Mouse (Mus musculus): ENCODE data around the gene Cactin. TPM values are rescaled to one million over a fixed set of nuclear protein-coding genes. Genes with fewer than 3 reads are reported as not detected.

Gene Cactin
- polyA plus RNA-seq, 1 experiment from 2014 or later = 61.8 TPM

DNA sequence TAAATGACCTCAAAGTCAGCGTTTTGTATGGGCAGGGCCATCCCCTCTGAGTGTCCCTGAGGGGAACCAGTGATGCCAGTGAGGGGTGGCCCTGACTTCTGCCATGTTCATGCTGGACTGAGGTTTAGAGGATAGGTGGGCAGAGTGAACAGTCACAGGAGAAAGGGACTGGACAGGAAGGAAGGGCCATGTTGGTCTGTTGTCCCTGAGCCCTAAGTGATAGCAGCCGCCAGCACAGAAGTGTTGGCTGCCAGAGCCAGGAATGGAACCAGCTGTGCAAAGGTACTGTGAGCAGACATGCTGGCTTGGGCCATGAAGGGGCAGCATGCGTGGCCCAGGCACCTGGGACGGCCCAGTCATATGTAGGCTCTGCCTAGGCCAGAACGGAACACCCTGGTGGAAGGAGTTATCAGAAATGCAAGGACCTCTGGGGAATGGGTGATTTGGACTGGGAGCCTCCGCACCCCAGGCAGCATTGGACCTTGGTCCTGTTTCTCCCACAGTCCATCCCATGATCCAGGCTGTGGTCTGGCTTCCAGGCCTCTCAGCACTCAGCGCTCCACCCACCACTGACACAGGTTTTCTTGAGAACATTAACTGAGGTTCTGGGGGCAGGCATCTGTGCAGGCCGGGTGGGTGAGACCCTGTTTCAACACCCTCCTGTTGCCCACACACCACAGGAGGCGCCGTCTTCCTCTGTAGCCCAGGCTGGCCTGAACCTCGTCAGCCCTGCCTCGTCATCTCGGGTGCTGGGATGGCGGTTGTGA, 21.1 kb upstream of the Cactin start:
- H3K4me3 ChIP-seq (replicated peaks) = no peak overlapping the region
- H3K9ac ChIP-seq = peak overlapping the region; percentile 7; the same call in 1 of the 2 replicates
- peaks cover 43% of the 10 kb centered on the region for H3K4me1 ChIP-seq
- no peaks in the 10 kb centered on the region for H3K27me3 ChIP-seq
- no peak overlapping the region for H3K27ac ChIP-seq
- WGBS = 88% methylated on average over 14 of the region's 14 CpGs
- H3K36me3 ChIP-seq (replicated peaks) = peaks cover 12% of the 10 kb centered on the region; the same call in 1 of the 2 replicates
- no peak for ATAC-seq (ENCODE audit: low FRiP score)
- H3K4me2 ChIP-seq = no peak overlapping the region
- no peaks in the 10 kb centered on the region for H3K9me3 ChIP-seq

DNA sequence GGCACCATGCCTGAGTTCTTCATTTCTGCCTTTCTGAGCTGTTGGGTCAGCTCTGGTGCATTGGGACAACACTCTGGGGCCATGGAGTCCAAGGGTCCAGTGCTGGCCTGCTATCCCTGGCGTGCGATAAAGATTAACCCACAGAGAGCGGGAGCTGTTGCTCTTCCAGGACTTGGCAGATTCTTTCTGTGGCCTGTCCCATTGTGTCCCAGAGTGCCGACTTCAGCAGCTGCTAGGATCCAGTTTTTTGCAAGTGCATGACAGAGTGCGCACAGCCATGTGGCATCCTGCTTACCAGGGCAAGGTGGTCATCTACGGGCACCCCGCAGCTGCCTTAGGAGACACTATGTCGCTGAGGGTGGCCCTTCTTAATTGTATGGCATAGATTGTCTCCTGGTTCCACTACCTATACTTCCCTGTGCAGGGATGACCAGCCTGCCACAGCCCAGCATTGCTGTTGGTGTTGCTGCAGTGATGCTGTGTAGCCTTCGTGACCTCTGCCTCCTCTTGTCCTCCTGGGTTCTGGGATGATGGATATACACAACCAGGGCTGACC, 20.5 kb upstream of the Cactin start:
- 85% methylated on average over 9 of the region's 9 CpGs for WGBS
- H3K9ac ChIP-seq = no peak overlapping the region

DNA sequence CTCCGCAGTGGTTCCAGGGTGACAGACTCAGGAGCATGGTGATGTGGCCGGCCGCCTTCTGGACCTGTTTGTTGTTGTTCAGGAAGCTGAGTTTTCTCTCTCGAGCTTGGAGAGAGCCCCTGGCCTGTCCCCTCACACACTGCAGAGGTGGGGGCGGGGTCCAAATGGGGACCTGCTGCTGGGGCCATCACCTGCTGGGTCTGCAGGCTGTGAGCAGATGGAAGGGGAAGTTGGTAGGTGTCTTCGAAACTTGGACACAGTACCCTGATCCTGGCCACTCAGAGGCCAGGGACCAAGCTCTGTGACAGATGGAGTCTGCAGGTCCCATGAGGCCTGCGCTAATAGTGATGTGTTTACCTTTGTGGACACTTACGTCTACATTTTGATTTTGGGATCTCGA, 19.6 kb upstream of the Cactin start:
- Histone ChIP-seq H3K4me2 (no peak overlapping the region), H3K9me3 (no peaks in the 10 kb centered on the region), H3K36me3 (replicated peaks) (peaks cover 14% of the 10 kb centered on the region), H3K4me1 (peaks cover 33% of the 10 kb centered on the region), H3K27me3 (no peaks in the 10 kb centered on the region), H3K4me3 (replicated peaks) (no peak overlapping the region), H3K9ac (no peak overlapping the region), H3K27ac (no peak overlapping the region)
- 86% methylated on average over 9 of the region's 9 CpGs for WGBS
- no peak for ATAC-seq (ENCODE audit: low FRiP score)

More for the DNA sequence above, 20.5 kb upstream of the Cactin start:
- Histone ChIP-seq H3K9me3 (no peaks in the 10 kb centered on the region), H3K27me3 (no peaks in the 10 kb centered on the region), H3K27ac (no peak overlapping the region), H3K4me3 (replicated peaks) (no peak overlapping the region), H3K4me1 (peaks cover 37% of the 10 kb centered on the region), H3K36me3 (replicated peaks) (peaks cover 11% of the 10 kb centered on the region; the same call in 1 of the 2 replicates), H3K4me2 (no peak overlapping the region)
- ATAC-seq (ENCODE audit: low FRiP score) = no peak

DNA sequence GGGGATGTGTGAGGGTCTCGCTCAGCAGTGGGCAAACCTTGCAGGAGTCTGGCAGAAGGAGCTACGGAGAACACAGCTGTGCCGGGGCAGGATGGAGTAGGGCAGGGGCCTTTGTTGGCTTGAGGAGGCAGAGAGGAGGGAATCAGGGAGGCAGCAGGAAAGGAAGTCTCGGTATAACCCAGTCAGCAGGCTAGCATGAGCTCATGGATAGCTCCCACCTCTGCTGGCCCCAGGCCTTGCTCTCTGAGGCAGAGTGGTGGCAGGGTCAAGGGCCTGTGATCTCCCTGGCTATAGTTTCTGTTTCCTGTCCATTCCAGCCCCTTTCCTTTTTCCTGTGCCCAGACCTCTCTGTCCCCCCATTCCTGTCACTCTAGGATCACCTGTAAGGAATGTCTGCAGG, 18.6 kb upstream of the Cactin start:
- ATAC-seq (ENCODE audit: low FRiP score) = no peak
- H3K9me3 ChIP-seq = no peaks in the 10 kb centered on the region
- peaks cover 33% of the 10 kb centered on the region for H3K4me1 ChIP-seq
- no peaks in the 10 kb centered on the region for H3K27me3 ChIP-seq
- peak overlapping the region; percentile 32; the same call in 1 of the 2 replicates for H3K27ac ChIP-seq
- no peak overlapping the region for H3K4me3 ChIP-seq (replicated peaks)
- WGBS = 73% methylated on average over 4 of the region's 4 CpGs
- no peak overlapping the region for H3K4me2 ChIP-seq
- H3K36me3 ChIP-seq (replicated peaks) = peaks cover 21% of the 10 kb centered on the region
- no peak overlapping the region for H3K9ac ChIP-seq

DNA sequence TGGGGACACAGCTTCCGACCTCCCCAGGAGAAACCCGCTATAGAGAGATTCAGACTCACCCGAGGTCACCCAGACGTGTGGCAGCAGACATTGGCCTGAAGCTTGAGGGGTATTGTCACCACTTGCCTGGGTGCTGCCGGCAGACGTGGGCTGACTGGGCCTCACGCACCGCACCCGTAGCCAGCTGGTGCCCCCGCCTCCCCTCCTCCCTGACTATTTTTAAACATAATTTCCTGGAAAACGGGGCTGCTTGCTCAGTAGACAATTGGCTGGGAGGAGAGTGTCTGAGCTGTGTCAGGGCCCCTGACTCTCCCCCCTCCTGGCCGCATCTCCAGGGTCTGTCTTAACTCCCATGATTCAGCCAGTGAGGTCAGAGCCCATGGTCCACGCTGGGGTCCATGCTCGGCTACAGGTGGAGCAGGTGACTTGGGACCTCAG, 18.1 kb upstream of the Cactin start:
- no peak overlapping the region for H3K4me3 ChIP-seq (replicated peaks)
- WGBS = 73% methylated on average over 14 of the region's 14 CpGs
- H3K36me3 ChIP-seq (replicated peaks) = peaks cover 26% of the 10 kb centered on the region
- no peak overlapping the region for H3K27ac ChIP-seq
- H3K9ac ChIP-seq = 0 out of 2 replicates have a peak overlapping the region, but pooled peaks have one; percentile 5
- no peaks in the 10 kb centered on the region for H3K27me3 ChIP-seq
- H3K4me2 ChIP-seq = peak overlapping the region; percentile 9; the same call in 1 of the 2 replicates
- ATAC-seq (ENCODE audit: low FRiP score) = no peak
- no peaks in the 10 kb centered on the region for H3K9me3 ChIP-seq
- peaks cover 33% of the 10 kb centered on the region for H3K4me1 ChIP-seq

DNA sequence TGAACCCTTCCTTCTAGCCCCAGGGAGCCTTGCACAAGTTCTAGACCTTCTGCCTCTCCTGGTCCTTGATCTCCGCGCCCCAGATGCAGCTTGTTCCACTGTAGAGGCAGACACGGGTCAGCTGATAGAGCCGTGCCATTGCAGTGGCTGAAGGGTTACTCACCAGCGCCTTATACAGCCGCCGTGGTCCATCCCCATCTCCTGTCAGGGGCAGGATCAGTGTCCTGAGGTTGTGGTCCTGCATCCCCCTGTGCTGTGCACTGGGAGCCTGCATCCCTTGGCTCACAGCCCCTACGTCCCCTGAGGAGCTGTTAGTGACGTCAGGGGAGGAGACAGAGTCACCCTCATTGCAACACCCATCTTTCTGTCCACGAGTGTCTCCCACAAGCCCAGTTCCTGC, 17.6 kb upstream of the Cactin start:
- Histone ChIP-seq H3K9ac (no peak overlapping the region), H3K9me3 (no peaks in the 10 kb centered on the region), H3K4me2 (peak overlapping the region; percentile 9; the same call in 1 of the 2 replicates), H3K27me3 (no peaks in the 10 kb centered on the region), H3K36me3 (replicated peaks) (peaks cover 30% of the 10 kb centered on the region), H3K4me1 (peaks cover 33% of the 10 kb centered on the region), H3K4me3 (replicated peaks) (no peak overlapping the region), H3K27ac (peak overlapping the region; percentile 46; the same call in 1 of the 2 replicates)
- 82% methylated on average over 10 of the region's 10 CpGs for WGBS
- ATAC-seq (ENCODE audit: low FRiP score) = no peak

DNA sequence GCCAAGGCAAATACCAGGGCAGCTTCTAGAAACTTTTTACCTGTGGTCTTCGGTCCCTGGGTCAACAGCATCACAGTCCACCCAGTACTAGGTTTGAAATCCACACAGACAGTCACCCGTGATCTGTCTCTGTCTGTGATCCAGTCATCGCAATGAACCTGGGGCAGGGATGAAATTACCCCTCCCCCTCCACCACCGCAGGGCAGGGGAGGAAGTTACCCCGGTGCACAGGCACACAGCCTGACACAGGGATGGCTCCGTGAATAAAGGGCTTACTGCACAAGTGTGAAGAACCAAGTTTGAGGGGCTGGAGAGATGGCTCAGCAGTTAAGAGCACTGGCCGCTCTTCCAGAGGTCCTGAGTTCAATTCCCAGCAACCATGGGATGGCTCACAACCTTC, 17.1 kb upstream of the Cactin start:
- H3K4me3 ChIP-seq (replicated peaks) = no peak overlapping the region
- H3K9ac ChIP-seq = no peak overlapping the region
- no peak overlapping the region for H3K27ac ChIP-seq
- WGBS = 86% methylated on average over 7 of the region's 7 CpGs
- H3K4me1 ChIP-seq = peaks cover 33% of the 10 kb centered on the region
- H3K4me2 ChIP-seq = no peak overlapping the region
- peaks cover 35% of the 10 kb centered on the region for H3K36me3 ChIP-seq (replicated peaks)
- ATAC-seq (ENCODE audit: low FRiP score) = no peak
- H3K9me3 ChIP-seq = no peaks in the 10 kb centered on the region
- no peaks in the 10 kb centered on the region for H3K27me3 ChIP-seq

DNA sequence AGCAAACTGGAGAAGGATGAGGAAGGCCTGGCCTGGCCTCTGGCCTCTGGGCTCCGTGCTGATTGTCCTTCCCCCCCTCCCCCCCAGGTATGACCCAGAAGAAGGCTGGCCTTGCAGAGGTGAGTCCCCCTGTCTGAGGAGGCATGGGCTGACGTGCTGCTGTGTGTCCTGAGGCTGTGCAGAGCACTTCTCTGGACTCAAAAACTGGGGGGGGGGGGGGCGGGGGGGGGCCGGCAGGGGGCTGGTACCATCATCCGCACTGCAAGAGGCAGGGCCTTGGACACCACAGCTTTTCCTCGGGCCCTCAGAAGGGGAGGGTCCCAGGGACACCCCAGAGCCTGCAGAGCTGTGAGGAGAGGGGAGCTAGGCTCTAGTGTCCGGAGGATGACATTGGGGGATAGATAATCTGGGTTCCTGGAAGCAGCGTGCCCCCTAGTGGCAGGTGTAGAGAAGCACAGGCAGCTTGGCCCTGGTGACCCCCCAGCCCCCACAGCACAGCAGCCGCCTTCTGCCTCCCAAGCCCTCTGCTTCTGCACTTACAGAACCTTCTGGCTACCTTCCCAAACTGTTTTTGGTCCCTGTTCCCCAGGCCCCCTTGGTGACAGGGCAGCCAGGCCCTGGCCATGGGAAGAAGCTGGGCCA, 16.2 kb upstream of the Cactin start:
- ATAC-seq (ENCODE audit: low FRiP score) = no peak
- no peak overlapping the region for H3K4me3 ChIP-seq (replicated peaks)
- H3K9me3 ChIP-seq = no peaks in the 10 kb centered on the region
- peaks cover 45% of the 10 kb centered on the region for H3K36me3 ChIP-seq (replicated peaks)
- no peak overlapping the region for H3K9ac ChIP-seq
- H3K4me1 ChIP-seq = peaks cover 30% of the 10 kb centered on the region
- 27% methylated on average over 6 of the region's 9 CpGs for WGBS
- H3K27me3 ChIP-seq = no peaks in the 10 kb centered on the region
- no peak overlapping the region for H3K4me2 ChIP-seq
- no peak overlapping the region for H3K27ac ChIP-seq

DNA sequence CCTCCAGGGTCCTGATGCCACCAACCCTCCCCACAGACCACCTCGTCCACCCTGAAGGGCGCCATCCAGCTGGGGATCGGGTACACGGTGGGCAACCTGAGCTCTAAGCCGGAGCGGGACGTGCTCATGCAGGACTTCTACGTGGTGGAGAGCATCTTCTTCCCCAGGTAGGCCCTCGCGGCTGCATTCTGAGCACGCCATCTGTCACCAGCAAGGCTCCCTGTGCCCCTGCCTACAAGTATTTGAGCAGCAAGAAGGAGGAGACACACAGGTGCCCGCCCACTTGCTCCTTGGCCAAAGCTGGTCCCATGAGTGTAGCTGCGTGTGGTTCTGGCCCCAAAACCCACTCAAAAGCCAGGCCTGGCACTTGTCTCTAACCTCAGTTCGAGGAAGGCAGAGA, 15.2 kb upstream of the Cactin start:
- Histone ChIP-seq H3K9me3 (no peaks in the 10 kb centered on the region), H3K9ac (no peak overlapping the region), H3K4me3 (replicated peaks) (no peak overlapping the region), H3K4me1 (peaks cover 23% of the 10 kb centered on the region), H3K36me3 (replicated peaks) (peaks cover 54% of the 10 kb centered on the region), H3K27me3 (no peaks in the 10 kb centered on the region), H3K27ac (no peak overlapping the region), H3K4me2 (no peak overlapping the region)
- ATAC-seq (ENCODE audit: low FRiP score) = no peak
- WGBS = 91% methylated on average over 14 of the region's 14 CpGs

DNA sequence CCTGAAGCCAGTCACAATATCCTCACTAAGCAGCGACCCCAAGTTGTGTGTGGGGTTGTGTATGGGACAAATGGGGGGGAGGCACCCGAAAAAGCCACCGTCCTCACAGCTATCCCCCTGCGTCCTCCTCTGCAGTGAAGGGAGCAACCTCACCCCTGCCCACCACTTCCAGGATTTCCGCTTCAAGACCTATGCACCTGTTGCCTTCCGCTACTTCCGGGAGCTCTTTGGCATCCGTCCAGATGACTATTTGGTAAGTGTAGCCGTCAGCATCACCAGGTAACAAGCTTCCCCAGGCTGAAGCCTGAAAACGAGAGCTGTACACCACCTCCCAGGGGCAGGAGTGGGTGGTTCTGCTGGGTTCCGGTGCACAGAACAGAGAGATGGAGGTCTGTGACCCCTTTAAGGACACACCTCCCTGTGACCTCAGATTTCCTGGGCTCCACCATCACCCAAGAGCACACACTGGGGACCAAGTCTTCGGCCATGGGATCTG, 14.7 kb upstream of the Cactin start:
- WGBS = 92% methylated on average over 12 of the region's 12 CpGs
- H3K4me2 ChIP-seq = no peak overlapping the region
- no peak for ATAC-seq (ENCODE audit: low FRiP score)

DNA sequence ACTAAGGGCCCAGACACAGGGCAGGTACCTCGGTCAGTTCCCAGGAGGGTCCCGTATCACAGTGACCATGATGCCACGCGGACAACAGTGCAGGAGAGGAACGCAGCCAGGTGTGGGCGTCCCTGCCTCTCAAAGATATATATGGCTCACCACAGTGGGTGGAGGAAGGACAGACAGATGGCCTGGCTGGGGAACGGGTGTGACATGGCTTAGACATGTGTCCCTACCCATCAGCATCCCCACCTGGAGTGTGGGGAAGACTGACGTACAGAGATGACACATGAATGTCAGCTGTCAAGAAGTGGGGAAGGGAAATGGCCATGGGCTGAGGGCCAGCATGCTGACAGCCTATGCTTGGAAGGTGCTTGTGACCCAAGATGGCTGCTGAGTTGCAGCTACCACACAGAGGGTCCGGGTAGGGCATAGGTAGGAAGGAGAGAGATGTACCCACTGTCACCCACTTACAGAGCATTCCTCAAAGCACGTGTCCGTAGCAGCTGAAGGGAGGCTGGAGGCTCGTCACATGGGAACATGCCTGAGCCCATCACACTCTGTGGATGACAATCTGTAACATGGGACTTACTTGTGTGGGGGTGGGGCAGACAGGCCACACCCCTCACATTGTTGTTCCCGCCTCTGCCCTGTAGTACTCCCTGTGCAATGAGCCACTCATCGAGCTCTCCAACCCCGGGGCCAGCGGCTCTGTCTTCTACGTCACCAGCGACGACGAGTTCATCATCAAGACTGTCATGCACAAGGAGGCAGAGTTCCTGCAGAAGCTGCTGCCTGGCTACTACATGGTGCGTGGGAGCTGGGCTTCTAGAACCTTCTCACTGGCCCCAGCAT, 13.8 kb upstream of the Cactin start:
- Histone ChIP-seq H3K27ac (no peak overlapping the region), H3K4me3 (replicated peaks) (no peak overlapping the region), H3K27me3 (no peaks in the 10 kb centered on the region), H3K4me1 (peaks cover 20% of the 10 kb centered on the region), H3K9me3 (no peaks in the 10 kb centered on the region), H3K4me2 (no peak overlapping the region), H3K36me3 (replicated peaks) (peaks cover 68% of the 10 kb centered on the region), H3K9ac (no peak overlapping the region)
- ATAC-seq (ENCODE audit: low FRiP score) = no peak
- WGBS = 92% methylated on average over 21 of the region's 21 CpGs

More for the DNA sequence above, 14.7 kb upstream of the Cactin start:
- no peak overlapping the region for H3K27ac ChIP-seq
- no peaks in the 10 kb centered on the region for H3K27me3 ChIP-seq
- H3K4me1 ChIP-seq = peaks cover 23% of the 10 kb centered on the region
- no peaks in the 10 kb centered on the region for H3K9me3 ChIP-seq
- no peak overlapping the region for H3K4me3 ChIP-seq (replicated peaks)
- H3K36me3 ChIP-seq (replicated peaks) = peaks cover 60% of the 10 kb centered on the region
- H3K9ac ChIP-seq = no peak overlapping the region

DNA sequence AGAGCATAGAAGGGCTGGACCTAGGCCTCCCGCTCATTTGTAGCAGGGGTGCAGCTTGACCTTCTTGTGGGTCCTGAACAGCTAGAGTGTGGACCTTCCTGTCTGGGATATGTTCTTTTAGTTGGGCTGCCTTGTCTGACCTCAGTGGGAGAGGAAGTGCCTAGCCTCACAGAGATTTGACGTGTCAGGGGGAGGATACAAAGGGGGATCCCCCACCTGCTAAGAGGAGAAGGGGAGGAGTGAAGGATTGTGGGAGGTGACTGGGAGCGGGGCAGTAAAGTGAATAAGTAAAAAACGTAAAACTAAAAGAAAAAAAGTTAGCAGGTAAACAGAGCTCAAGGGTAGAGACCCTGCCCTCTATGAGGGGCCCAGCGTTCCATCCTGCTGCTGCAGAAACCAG, 11.3 kb upstream of the Cactin start:
- Histone ChIP-seq H3K36me3 (replicated peaks) (peaks cover 93% of the 10 kb centered on the region), H3K4me1 (peaks cover 2% of the 10 kb centered on the region; the same call in 1 of the 2 replicates), H3K27me3 (no peaks in the 10 kb centered on the region), H3K9me3 (no peaks in the 10 kb centered on the region), H3K9ac (no peak overlapping the region), H3K4me3 (replicated peaks) (no peak overlapping the region), H3K4me2 (no peak overlapping the region), H3K27ac (no peak overlapping the region)
- WGBS = 91% methylated on average over 5 of the region's 5 CpGs
- ATAC-seq (ENCODE audit: low FRiP score) = no peak
